Mouse (Mus musculus) left cerebral cortex, adult 6 months (tissue): ENCODE results near the gene BC048507. TPM values are rescaled to one million over a fixed set of nuclear protein-coding genes. Genes with fewer than 3 reads are reported as not detected.

Source experiments
- long read RNA-seq, 2 experiments: library from polyadenylated mRNA; unstranded; transcript quantifications; one replicate each; pipeline ENCODE4 v2.0.0; 2019 to 2020
- polyA plus RNA-seq: library from polyadenylated mRNA; unstranded; fragments of <200 nt; fragmentation: Nextera tagmentation; gene quantifications from 2 replicates; pipeline ENCODE4 v1.2.3, GENCODE M21; 2021

The BC048507 gene
- not detected in 2 replicates for polyA plus RNA-seq
- long read RNA-seq, experiment 1, result 0 reads
- long read RNA-seq, experiment 2, result 0 reads

GRCm38 (mm10) chr13:67863026-67863425 is at the start of gene BC048507:
Gene BC048507, plus strand, starts transcription at chr13:67863326.

GRCm38 (mm10) chr13:67813710-67814660 is 49.1 kb upstream of the BC048507 start, which contains the start of gene Zfp273:
Gene Zfp273, plus strand, starts transcription at chr13:67813740.

GRCm38 (mm10) chr13:67830911-67831336 is 32.2 kb upstream of the BC048507 start, which contains the start of gene Gm10037:
Gene Gm10037, plus strand, starts transcription at chr13:67831106.

Other genes starting within 250 kb of the BC048507 start
- 1.6 and 1.7 TPM in 2 replicates for gene Gm49345, start 225.6 kb upstream of the BC048507 start, polyA plus RNA-seq
- 1.3 and 1.9 TPM in 2 replicates for gene Zfp729a, start 225.5 kb upstream of the BC048507 start, polyA plus RNA-seq
- gene Zfp738, start 176.3 kb upstream of the BC048507 start, polyA plus RNA-seq, result 7.4 and 8.1 TPM in 2 replicates
- gene Zfp65, start 134.2 kb upstream of the BC048507 start, polyA plus RNA-seq, result 2.4 and 3.8 TPM in 2 replicates
- gene Zfp85, start 108.1 kb upstream of the BC048507 start, polyA plus RNA-seq, result 3.6 and 4.3 TPM in 2 replicates
- gene Zfp493, start 83.6 kb upstream of the BC048507 start, polyA plus RNA-seq, result 1.6 and 4.5 TPM in 2 replicates
- 2.5 and 4.1 TPM in 2 replicates for gene Zfp273, start 49.6 kb upstream of the BC048507 start, polyA plus RNA-seq
- 10.0 and 15.8 TPM in 2 replicates for gene Gm10037, start 32.2 kb upstream of the BC048507 start, polyA plus RNA-seq